Mouse (Mus musculus) spleen, adult 2 months (tissue): ENCODE data around the gene Fabp3.

Experiments used
- CTCF ChIP-seq: fragments of 200-500 bp; IDR thresholded peaks from 2 replicates; pipeline ENCODE4 v1.5.1; 2011; ENCODE audit warnings: mild to moderate bottlenecking, inconsistent platforms; ENCODE audit not compliant: insufficient read depth, insufficient read length, insufficient replicate concordance; ENCODE audit errors: extremely low read depth
- POLR2A ChIP-seq: fragments of 200-500 bp; IDR thresholded peaks from 2 replicates; pipeline ENCODE4 v1.6.1; 2011; ENCODE audit warnings: low read depth, low read length, inconsistent platforms

DNA sequence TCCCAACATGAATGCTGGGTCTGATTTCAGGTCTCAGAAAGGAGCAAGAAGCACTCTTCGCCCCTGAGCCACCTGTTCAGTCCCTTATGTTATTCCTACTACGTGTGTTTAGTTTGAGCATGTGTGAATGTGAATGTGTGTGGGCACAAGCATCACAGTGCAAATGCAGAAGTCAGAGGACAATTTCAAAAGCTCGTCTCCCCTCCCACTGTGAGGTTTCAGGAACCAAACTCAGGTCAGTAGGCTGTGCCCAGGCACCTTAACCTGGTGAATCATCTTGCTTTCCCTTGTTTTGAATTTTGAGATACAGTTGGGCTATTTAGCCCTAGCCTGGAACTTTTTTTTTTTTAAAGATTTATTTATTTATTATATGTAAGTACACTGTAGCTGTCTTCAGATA is 18.6 kb upstream of the Fabp3 start:
- TF ChIP-seq CTCF (no peak), POLR2A (no peak)
